Mouse (Mus musculus) kidney, adult 2 months (tissue): ENCODE results near the gene Tuba3a.

Experiments used
- CTCF ChIP-seq: fragments of 200-500 bp; conservative IDR thresholded peaks from 2 replicates; pipeline ENCODE4 v1.5.1; 2011; ENCODE audit warnings: low read depth, mild to moderate bottlenecking, control low read depth, low read length, moderate library complexity, mixed read lengths; ENCODE audit not compliant: insufficient read depth, insufficient read length
- POLR2A ChIP-seq: fragments of 200-500 bp; IDR thresholded peaks from one replicate; pipeline ENCODE4 v1.6.1; 2011; ENCODE audit warnings: low read depth, low read length, control low read depth

DNA sequence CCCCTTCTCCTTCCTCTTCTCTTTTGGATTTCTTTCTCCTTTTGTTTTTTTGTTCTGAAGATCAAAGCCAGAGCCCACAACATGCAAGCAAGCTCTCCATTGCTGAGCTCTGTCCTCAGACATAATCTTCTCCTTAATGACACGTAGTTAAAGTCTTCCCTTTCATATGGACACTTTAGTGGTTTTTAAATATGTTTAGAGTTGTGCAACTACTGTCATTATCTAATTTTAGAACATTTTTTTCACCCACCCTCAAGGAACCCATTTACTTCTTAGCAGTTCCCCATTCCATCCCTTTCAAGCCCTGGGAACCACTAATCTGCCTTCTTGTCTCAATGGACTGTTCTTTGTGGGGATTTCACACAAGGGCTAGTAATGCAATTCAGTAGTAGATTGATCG lies 48.5 kb upstream of the Tuba3a start:
- TF ChIP-seq CTCF = no peak
- no peak for TF ChIP-seq POLR2A
